Comparison of ENCODE assay signal across 8 mouse cellular contexts in genomic region chr12:120028089-120028959, GRCm38 (mm10).
DNase-seq lines count a peak whose midpoint lies in the region; TF ChIP-seq lines count a peak whose summit lies in the region.
"Not testable (repeated sequence)": the region's sequence is repeated elsewhere in the genome, so short reads cannot be mapped to it uniquely, and the experiment has no call there.

No protein-coding gene starts in this region.

- 80% methylated on average over 15 of the region's 15 CpGs for WGBS in lung, adult 2 months

- not testable (repeated sequence) for H3K4me3 ChIP-seq in lung, adult 2 months (replicated peaks; ENCODE audit: extremely low read depth, low read depth, low read length)

- not testable (repeated sequence) for H3K4me1 ChIP-seq in lung, adult 2 months (ENCODE audit: control insufficient read depth, insufficient read depth, low read length)

- intact Hi-C loops in heart, postnatal 14 days (cut with DNase I): not testable (repeated sequence)

- peak; percentile 61 for DNase-seq in CD4-positive helper T cell, adult 2 months (ENCODE audit: low read depth, low spot score)
- peak; percentile 84 for DNase-seq in brain, embryonic 14.5 days (ENCODE audit: low read depth)
- peak; percentile 3 for DNase-seq in fat pad, adult 2 months (ENCODE audit: extremely low read depth, low read depth, low spot score)
- peak; percentile 70 to 83 for DNase-seq in heart, postnatal 14 days
- DNase-seq in layer of hippocampus, adult 11-12 months (ENCODE audit: low spot score): peak; percentile 58
- DNase-seq in lung, adult 2 months: peak; percentile 77
- DNase-seq in ovary, postnatal 14 days (ENCODE audit: low spot score): peak; percentile 98
- peak; percentile 54 for DNase-seq in thymus, postnatal 0 days (ENCODE audit: low spot score)

- TF ChIP-seq CTCF in brain, embryonic 14.5 days (IDR thresholded peaks at IDR 0.05; ENCODE audit: borderline replicate concordance, extremely low read depth, insufficient read depth, insufficient read length): not testable (repeated sequence)
- TF ChIP-seq CTCF in lung, adult 2 months (IDR thresholded peaks at IDR 0.05; ENCODE audit: insufficient read depth, low read length): 0 out of 2 replicates have a peak, but pooled peaks have one; percentile 3

- TF ChIP-seq POLR2A in brain, embryonic 14.5 days (IDR thresholded peaks at IDR 0.05; ENCODE audit: borderline replicate concordance, extremely low read depth, insufficient read depth, insufficient read length, poor library complexity, severe bottlenecking); lung, adult 2 months (IDR thresholded peaks at IDR 0.05; ENCODE audit: borderline replicate concordance, extremely low read depth, low read depth, low read length): not testable (repeated sequence)

Comparison
In these comparisons a context has a peak if more than half of its experiments do, and no peak if none do; other contexts are left out.
1. DNase-seq: peak in every context shown above with its lines; median percentile 98 in ovary, postnatal 14 days; 84 in brain, embryonic 14.5 days; 77 in lung, adult 2 months; 76 in heart, postnatal 14 days; 61 in CD4-positive helper T cell, adult 2 months; 58 in layer of hippocampus, adult 11-12 months; 54 in thymus, postnatal 0 days; 3 in fat pad, adult 2 months.